Mouse (Mus musculus) midbrain, embryonic 11.5 days (tissue): ENCODE measurements around the gene Mef2c. TPM values are rescaled to one million over a fixed set of nuclear protein-coding genes. Genes with fewer than 3 reads are reported as not detected.

Experiments used
- ATAC-seq: fragments of 200-750 bp; cut with Nextera tagmentation; 2 replicates; pipeline ENCODE4 v1.8.0; 2017; ENCODE audit warnings: moderate TSS enrichment, moderate library complexity; ENCODE audit not compliant: low FRiP score
- DNase-seq: peaks from one replicate; pipeline ENCODE4 v3.0.0; 2015; ENCODE audit warnings: low spot score; ENCODE audit errors: missing footprints
- H3K27ac ChIP-seq: fragments of 300-500 bp; sonication (generic); 2 replicates; pipeline ENCODE4 v1.5.1; 2014; ENCODE audit warnings: low read depth, low read length
- H3K27me3 ChIP-seq: fragments of 300-500 bp; sonication (generic); 2 replicates; pipeline ENCODE4 v1.6.1; 2014; ENCODE audit warnings: mild to moderate bottlenecking, low read length, moderate library complexity, mixed read lengths; ENCODE audit not compliant: control insufficient read depth, insufficient read depth
- H3K36me3 ChIP-seq: fragments of 300-500 bp; sonication (generic); 2 replicates; pipeline ENCODE4 v1.6.1; 2014; ENCODE audit warnings: mild to moderate bottlenecking, low read length, moderate library complexity, mixed read lengths; ENCODE audit not compliant: control insufficient read depth, insufficient read depth
- H3K4me1 ChIP-seq: fragments of 300-500 bp; sonication (generic); 2 replicates; pipeline ENCODE4 v1.6.1; 2014; ENCODE audit warnings: low read length; ENCODE audit not compliant: control insufficient read depth, insufficient read depth
- H3K4me2 ChIP-seq: fragments of 300-500 bp; sonication (generic); 2 replicates; pipeline ENCODE4 v1.6.1; 2014; ENCODE audit warnings: mild to moderate bottlenecking, moderate library complexity
- H3K4me3 ChIP-seq: fragments of 300-500 bp; sonication (generic); 2 replicates; pipeline ENCODE4 v1.5.1; 2014; ENCODE audit warnings: low read depth, low read length
- H3K9ac ChIP-seq: fragments of 300-500 bp; sonication (generic); 2 replicates; pipeline ENCODE4 v1.6.1; 2014; ENCODE audit warnings: low read length
- H3K9me3 ChIP-seq: fragments of 300-500 bp; sonication (generic); 2 replicates; pipeline ENCODE4 v1.6.1; 2016; ENCODE audit warnings: low read length; ENCODE audit not compliant: control insufficient read depth
- WGBS: fragments of 180-500 bp; shearing (Covaris S2); extraction: QIAGEN DNeasy Blood & Tissue Kit; methylation state at CpG from one replicate; pipeline ENCODE4 v1.1.7; 2014; 5-methylcytosine and 5-hydroxymethylcytosine counted together
- polyA plus RNA-seq: library from polyadenylated mRNA; unstranded; fragments of >200 nt; fragmentation: Nextera tagmentation; extraction: Ambion mirVana; gene quantifications from 2 replicates; pipeline ENCODE4 v1.2.1, GENCODE M21; 2014

Gene Mef2c
- polyA plus RNA-seq, 1 experiment from 2014 or later = 11.7 TPM

GRCm38 (mm10) chr13:83563261-83563660 lies 59.4 kb downstream of the Mef2c start:
- no peak overlapping the region for H3K4me2 ChIP-seq
- 63% methylated on average over 2 of the region's 2 CpGs for WGBS
- no peak overlapping the region for H3K27ac ChIP-seq
- H3K36me3 ChIP-seq = no peaks in the 10 kb centered on the region
- H3K27me3 ChIP-seq = no peaks in the 10 kb centered on the region
- H3K4me1 ChIP-seq = no peaks in the 10 kb centered on the region
- H3K4me3 ChIP-seq = no peak overlapping the region
- no peak overlapping the region for H3K9ac ChIP-seq
- ATAC-seq (no peak), DNase-seq (peak; percentile 69)
- no peaks in the 10 kb centered on the region for H3K9me3 ChIP-seq

- DNase-seq = no peak
- Histone ChIP-seq H3K27ac (no peak overlapping the region), H3K9me3 (no peaks in the 10 kb centered on the region), H3K27me3 (no peaks in the 10 kb centered on the region), H3K36me3 (no peaks in the 10 kb centered on the region), H3K4me2 (no peak overlapping the region), H3K4me3 (no peak overlapping the region), H3K4me1 (no peaks in the 10 kb centered on the region), H3K9ac (no peak overlapping the region)
- ATAC-seq = no peak
- 92% methylated on average over 3 of the region's 3 CpGs for WGBS
Measured at GRCm38 (mm10) chr13:83565732-83566131, 61.9 kb downstream of the Mef2c start.

- H3K9ac ChIP-seq = no peak overlapping the region
- ATAC-seq = no peak
- H3K4me3 ChIP-seq = no peak overlapping the region
- no peaks in the 10 kb centered on the region for H3K4me1 ChIP-seq
- no peaks in the 10 kb centered on the region for H3K9me3 ChIP-seq
- H3K36me3 ChIP-seq = no peaks in the 10 kb centered on the region
- no peaks in the 10 kb centered on the region for H3K27me3 ChIP-seq
- no peak overlapping the region for H3K27ac ChIP-seq
- peak; percentile 57 for DNase-seq
- H3K4me2 ChIP-seq = no peak overlapping the region
- 71% methylated on average over 4 of the region's 4 CpGs for WGBS
Measured at GRCm38 (mm10) chr13:83566180-83566579, 62.3 kb downstream of the Mef2c start.

GRCm38 (mm10) chr13:83566834-83567534 lies 63.1 kb downstream of the Mef2c start:
- ATAC-seq (peak; percentile 59), DNase-seq (peak; percentile 83)
- Histone ChIP-seq H3K4me1 (no peaks in the 10 kb centered on the region), H3K36me3 (no peaks in the 10 kb centered on the region), H3K4me3 (no peak overlapping the region), H3K27ac (no peak overlapping the region), H3K4me2 (no peak overlapping the region), H3K27me3 (no peaks in the 10 kb centered on the region), H3K9ac (no peak overlapping the region), H3K9me3 (no peaks in the 10 kb centered on the region)
- WGBS = 68% methylated on average over 8 of the region's 8 CpGs

- Histone ChIP-seq H3K36me3 (no peaks in the 10 kb centered on the region), H3K27ac (no peak overlapping the region), H3K9ac (no peak overlapping the region), H3K4me2 (no peak overlapping the region), H3K4me1 (peaks cover 3% of the 10 kb centered on the region; the same call in 1 of the 2 replicates), H3K9me3 (no peaks in the 10 kb centered on the region), H3K27me3 (no peaks in the 10 kb centered on the region), H3K4me3 (no peak overlapping the region)
- ATAC-seq (no peak), DNase-seq (peak; percentile 84)
- 78% methylated on average over 3 of the region's 3 CpGs for WGBS
Measured at GRCm38 (mm10) chr13:83567681-83568080, 63.8 kb downstream of the Mef2c start.

- H3K4me2 ChIP-seq = no peak overlapping the region
- DNase-seq = peak; percentile 51
- H3K9ac ChIP-seq = no peak overlapping the region
- 82% methylated on average over 11 of the region's 11 CpGs for WGBS
- H3K27ac ChIP-seq = no peak overlapping the region
- peaks cover 3% of the 10 kb centered on the region; the same call in 1 of the 2 replicates for H3K4me1 ChIP-seq
- no peaks in the 10 kb centered on the region for H3K36me3 ChIP-seq
- H3K4me3 ChIP-seq = no peak overlapping the region
- H3K9me3 ChIP-seq = no peaks in the 10 kb centered on the region
- no peak for ATAC-seq
- H3K27me3 ChIP-seq = no peaks in the 10 kb centered on the region
Measured at GRCm38 (mm10) chr13:83568759-83569256, 65.0 kb downstream of the Mef2c start.

- Histone ChIP-seq H3K27me3 (no peaks in the 10 kb centered on the region), H3K9ac (no peak overlapping the region), H3K4me1 (peaks cover 3% of the 10 kb centered on the region; the same call in 1 of the 2 replicates), H3K36me3 (no peaks in the 10 kb centered on the region), H3K9me3 (no peaks in the 10 kb centered on the region), H3K4me2 (no peak overlapping the region), H3K4me3 (no peak overlapping the region), H3K27ac (no peak overlapping the region)
- 0 out of 2 replicates have a peak, but pooled peaks have one; percentile 61 for ATAC-seq
- no peak for DNase-seq
- 38% methylated on average over 7 of the region's 7 CpGs for WGBS
Measured at GRCm38 (mm10) chr13:83571973-83572447, 68.2 kb downstream of the Mef2c start.

- Histone ChIP-seq H3K9me3 (no peaks in the 10 kb centered on the region), H3K36me3 (no peaks in the 10 kb centered on the region), H3K27me3 (no peaks in the 10 kb centered on the region), H3K4me2 (no peak overlapping the region), H3K9ac (no peak overlapping the region), H3K4me3 (no peak overlapping the region), H3K27ac (no peak overlapping the region), H3K4me1 (peaks cover 3% of the 10 kb centered on the region; the same call in 1 of the 2 replicates)
- DNase-seq (no peak), ATAC-seq (no peak)
- WGBS = 75% methylated on average over 5 of the region's 5 CpGs
Measured at GRCm38 (mm10) chr13:83572469-83572868, 68.6 kb downstream of the Mef2c start.

- ATAC-seq = no peak
- no peak for DNase-seq
- Histone ChIP-seq H3K4me3 (no peak overlapping the region), H3K27me3 (no peaks in the 10 kb centered on the region), H3K4me2 (no peak overlapping the region), H3K9me3 (no peaks in the 10 kb centered on the region), H3K27ac (no peak overlapping the region), H3K4me1 (peaks cover 3% of the 10 kb centered on the region; the same call in 1 of the 2 replicates), H3K9ac (no peak overlapping the region), H3K36me3 (no peaks in the 10 kb centered on the region)
- 21% methylated on average over 4 of the region's 4 CpGs for WGBS
Measured at GRCm38 (mm10) chr13:83573327-83573726, 69.5 kb downstream of the Mef2c start.
